Mouse (Mus musculus) CH12.LX (cell line): ENCODE measurements around the gene Mrpl23.

Experiments used
- CHD2 ChIP-seq: IDR thresholded peaks from 2 replicates; pipeline ENCODE4 v1.6.1; 2011; ENCODE audit warnings: low read length, improper control_type of control experiment
- CTCF ChIP-seq, 2 experiments: IDR thresholded peaks in 1 of 2; conservative IDR thresholded peaks in 1 of 2; 2 replicates each; pipeline ENCODE4 v1.5.1; 2011 to 2012; ENCODE audit warnings: low read depth in 2 of 2, low read length in 2 of 2, improper control_type of control experiment in 1 of 2, inconsistent platforms in 1 of 2, mild to moderate bottlenecking in 1 of 2, moderate library complexity in 1 of 2
- EP300 ChIP-seq: IDR thresholded peaks from 2 replicates; pipeline ENCODE4 v1.6.1; 2011; ENCODE audit warnings: low read length, improper control_type of control experiment
- GABPA ChIP-seq: IDR thresholded peaks from 2 replicates; pipeline ENCODE4 v1.6.1; 2012; ENCODE audit warnings: low read depth, low read length, improper control_type of control experiment, inconsistent platforms; ENCODE audit not compliant: insufficient replicate concordance
- HCFC1 ChIP-seq: IDR thresholded peaks from 2 replicates; pipeline ENCODE4 v1.6.1; 2012; ENCODE audit warnings: low read depth, mild to moderate bottlenecking, inconsistent platforms, low read length, improper control_type of control experiment
- MAZ ChIP-seq: IDR thresholded peaks from 2 replicates; pipeline ENCODE4 v1.6.1; 2012; ENCODE audit warnings: low read depth, mild to moderate bottlenecking, inconsistent platforms, low read length, improper control_type of control experiment, moderate library complexity
- MEF2A ChIP-seq: IDR thresholded peaks from 2 replicates; pipeline ENCODE4 v1.6.1; 2014; ENCODE audit warnings: low read depth, mild to moderate bottlenecking, inconsistent platforms, low read length, improper control_type of control experiment, borderline replicate concordance
- MXI1 ChIP-seq: IDR thresholded peaks from 2 replicates; pipeline ENCODE4 v1.6.1; 2011; ENCODE audit warnings: mild to moderate bottlenecking, low read depth, low read length, improper control_type of control experiment
- POLR2A ChIP-seq: IDR thresholded peaks from 2 replicates; pipeline ENCODE4 v1.6.1; 2011; ENCODE audit warnings: low read depth, mild to moderate bottlenecking, improper control_type of control experiment, low read length
- POLR2AphosphoS2 ChIP-seq: IDR thresholded peaks from 2 replicates; pipeline ENCODE4 v1.6.1; 2011; ENCODE audit warnings: low read depth, low read length, improper control_type of control experiment
- RCOR1 ChIP-seq: conservative IDR thresholded peaks from 2 replicates; pipeline ENCODE4 v1.6.1; 2012; ENCODE audit warnings: low read depth, mild to moderate bottlenecking, inconsistent platforms, low read length, improper control_type of control experiment
- ZC3H11A ChIP-seq: IDR thresholded peaks from 2 replicates; pipeline ENCODE4 v1.6.1; 2012; ENCODE audit warnings: low read depth, mild to moderate bottlenecking, inconsistent platforms, low read length, improper control_type of control experiment
- ZMIZ1 ChIP-seq: IDR thresholded peaks from 2 replicates; pipeline ENCODE4 v1.6.1; 2012; ENCODE audit warnings: low read depth, mild to moderate bottlenecking, inconsistent platforms, low read length, improper control_type of control experiment
- ZNF384 ChIP-seq: IDR thresholded peaks from 2 replicates; pipeline ENCODE4 v1.6.1; 2012; ENCODE audit warnings: low read depth, low read length, improper control_type of control experiment, inconsistent platforms

DNA sequence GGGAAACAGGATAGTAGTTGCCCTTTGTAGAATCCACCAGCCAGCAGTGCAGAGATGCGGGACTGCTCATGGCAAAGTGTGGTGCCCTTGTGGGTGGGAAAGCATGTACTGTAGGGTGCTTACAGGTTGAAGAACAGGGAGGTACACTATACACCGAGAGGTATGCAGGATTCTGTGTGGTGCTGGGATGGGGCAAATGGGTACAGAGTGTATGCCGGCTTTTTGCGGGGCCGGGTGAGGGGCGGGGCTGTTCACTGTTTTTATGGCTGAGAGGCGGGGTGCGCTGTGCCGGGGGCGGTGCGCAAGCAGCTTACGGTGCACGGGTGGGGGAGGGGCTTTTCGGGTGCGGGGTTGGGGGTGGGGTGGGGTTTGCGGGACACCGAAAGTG is at the start of gene Mrpl23:
- TF ChIP-seq ZC3H11A (no peak), POLR2A (no peak), EP300 (no peak), CHD2 (no peak; the same call in none of the 2 replicates), ZMIZ1 (no peak), GABPA (no peak), HCFC1 (no peak), MEF2A (no peak), ZNF384 (no peak), MXI1 (no peak), CTCF (conservative IDR thresholded peaks at IDR 0.05 in 1 of 2, IDR thresholded peaks at IDR 0.05 in 1 of 2; ENCODE audit: low read depth in 2 of 2, low read length in 2 of 2) (no peak), POLR2AphosphoS2 (no peak), MAZ (no peak), RCOR1 (no peak)
